Mouse (Mus musculus) monocyte, adult 2 months (primary cell): Measurements from ENCODE around the gene Trpm2.
"Not testable (repeated sequence)": the region's sequence is repeated elsewhere in the genome, so short reads cannot be mapped to it uniquely, and the experiment has no call there.

ENCODE experiments used
- DNase-seq, 2 experiments: peaks; one replicate each; pipeline ENCODE4 v3.0.0; 2022; ENCODE audit warnings: low spot score in 2 of 2, low read depth in 1 of 2

Gene Trpm2

DNA sequence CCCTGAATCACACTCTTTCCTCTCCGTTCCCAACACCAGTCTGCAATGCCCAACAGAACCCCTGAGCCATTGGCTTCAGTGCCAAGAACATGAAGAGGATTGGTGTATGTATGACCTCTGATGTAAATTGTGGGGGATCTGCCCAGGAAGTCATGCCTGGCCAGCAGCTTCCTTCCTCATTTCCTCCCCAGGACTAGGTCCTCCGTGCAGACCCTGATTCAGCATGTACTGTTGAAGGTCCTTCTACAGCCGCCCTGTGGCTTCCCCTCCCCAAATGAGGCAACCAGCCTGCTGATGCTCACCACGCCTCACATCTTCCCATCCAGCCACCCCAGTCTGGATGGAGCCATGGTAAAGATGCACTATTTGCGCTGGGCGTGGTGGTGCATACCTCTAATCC is at the start of gene Trpm2:
Trpm2 (minus strand) TSS at position 83 of the 400 bp plus-strand sequence.
- peak; percentile 66 to 69 for DNase-seq

DNA sequence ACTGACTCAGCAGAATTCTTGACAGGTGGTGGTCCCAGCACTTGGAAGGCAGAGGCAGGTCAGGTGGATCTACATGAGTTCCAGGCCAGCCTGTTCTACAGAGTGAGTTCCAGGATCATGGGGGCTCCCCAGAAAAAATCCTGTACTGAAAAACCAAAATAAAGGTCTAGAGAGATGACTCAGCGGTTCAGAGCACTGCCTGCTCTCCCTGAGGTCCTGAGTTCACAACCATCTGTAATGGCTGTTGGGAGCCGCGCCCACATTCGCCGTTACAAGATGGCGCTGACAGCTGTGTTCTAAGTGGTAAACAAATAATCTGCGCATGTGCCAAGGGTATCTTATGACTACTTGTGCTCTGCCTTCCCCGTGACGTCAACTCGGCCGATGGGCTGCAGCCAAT is 49.6 kb upstream of the Trpm2 start:
- not testable (repeated sequence) for DNase-seq

DNA sequence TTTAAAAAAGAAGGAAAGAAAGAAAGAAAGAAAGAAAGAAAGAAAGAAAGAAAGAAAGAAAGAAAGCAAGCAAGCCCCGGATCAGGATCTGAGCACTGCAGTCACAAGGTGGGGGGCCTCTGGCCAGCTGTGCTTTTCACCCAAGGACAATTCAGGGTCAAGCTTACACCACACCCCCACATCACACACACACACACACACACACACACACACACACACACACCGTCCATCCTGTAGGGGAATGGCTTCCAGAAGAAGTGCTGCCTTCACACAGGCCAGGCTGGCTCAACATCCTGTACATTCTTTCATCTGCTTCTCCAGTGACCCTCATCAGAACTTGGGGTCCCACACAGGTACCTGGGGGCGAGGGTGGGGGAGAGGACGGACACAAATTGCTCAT is 48.9 kb upstream of the Trpm2 start:
- DNase-seq = no peak

DNA sequence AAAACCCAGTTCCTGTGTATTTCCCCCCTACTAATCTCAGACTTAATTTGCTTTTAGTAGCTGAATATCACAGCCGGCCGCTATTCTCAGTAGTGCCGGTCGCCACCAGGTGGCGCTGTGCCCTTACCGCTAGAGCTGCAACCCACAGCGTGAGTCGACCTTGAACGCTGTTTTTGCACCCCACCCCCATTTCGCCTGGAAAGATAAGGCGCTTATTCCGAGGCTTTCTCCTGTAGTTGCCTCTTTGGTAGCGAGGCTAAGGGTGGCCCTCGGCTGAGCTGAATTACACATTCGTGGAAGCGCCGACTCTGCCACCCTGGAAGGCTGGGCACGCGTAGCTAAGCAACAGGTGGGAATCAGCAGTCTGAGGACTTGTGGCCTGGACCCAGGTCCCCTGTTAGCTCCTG is 48.4 kb upstream of the Trpm2 start:
- peak in 1 of 2 experiments; percentile 44 for DNase-seq

DNA sequence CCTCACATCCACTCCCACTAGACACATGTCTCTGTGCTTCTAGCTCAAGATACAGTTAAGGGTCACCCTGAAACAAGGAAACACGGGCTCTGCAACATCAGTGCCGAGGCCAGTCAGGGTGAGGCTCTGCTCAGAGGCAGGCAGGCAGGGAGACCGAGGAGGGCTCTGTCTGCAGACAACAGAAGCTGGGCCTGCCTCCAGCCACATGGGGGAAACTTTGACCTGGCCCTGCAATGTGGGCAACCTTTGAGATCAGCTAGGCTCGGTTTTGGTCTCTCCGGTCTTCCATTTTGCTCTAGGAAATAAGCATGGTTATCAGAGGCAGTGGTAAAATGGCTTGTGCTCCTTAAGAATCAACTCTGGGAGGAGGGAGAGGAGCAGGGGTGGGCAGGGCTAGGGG is 46.0 kb upstream of the Trpm2 start:
- DNase-seq = no peak

DNA sequence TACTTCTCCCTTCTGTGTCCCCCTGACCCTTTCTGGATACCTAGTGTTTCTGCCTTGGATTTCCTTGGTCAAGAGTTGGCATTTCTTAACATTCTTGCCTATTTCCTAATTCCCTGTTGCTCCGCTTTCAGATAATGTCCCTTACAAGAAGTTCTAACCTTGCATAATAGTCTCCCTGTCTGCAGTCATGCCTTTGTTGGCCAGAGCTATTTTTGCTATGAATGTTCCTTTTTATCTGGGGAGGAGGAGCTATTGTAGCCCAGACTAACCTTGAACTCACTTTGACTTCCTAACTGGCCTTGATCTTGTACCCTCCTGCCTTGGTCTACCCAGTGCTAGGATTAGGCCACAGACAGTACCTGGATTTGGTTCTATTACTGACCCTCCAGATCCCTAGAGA is 45.1 kb upstream of the Trpm2 start:
- DNase-seq = no peak

DNA sequence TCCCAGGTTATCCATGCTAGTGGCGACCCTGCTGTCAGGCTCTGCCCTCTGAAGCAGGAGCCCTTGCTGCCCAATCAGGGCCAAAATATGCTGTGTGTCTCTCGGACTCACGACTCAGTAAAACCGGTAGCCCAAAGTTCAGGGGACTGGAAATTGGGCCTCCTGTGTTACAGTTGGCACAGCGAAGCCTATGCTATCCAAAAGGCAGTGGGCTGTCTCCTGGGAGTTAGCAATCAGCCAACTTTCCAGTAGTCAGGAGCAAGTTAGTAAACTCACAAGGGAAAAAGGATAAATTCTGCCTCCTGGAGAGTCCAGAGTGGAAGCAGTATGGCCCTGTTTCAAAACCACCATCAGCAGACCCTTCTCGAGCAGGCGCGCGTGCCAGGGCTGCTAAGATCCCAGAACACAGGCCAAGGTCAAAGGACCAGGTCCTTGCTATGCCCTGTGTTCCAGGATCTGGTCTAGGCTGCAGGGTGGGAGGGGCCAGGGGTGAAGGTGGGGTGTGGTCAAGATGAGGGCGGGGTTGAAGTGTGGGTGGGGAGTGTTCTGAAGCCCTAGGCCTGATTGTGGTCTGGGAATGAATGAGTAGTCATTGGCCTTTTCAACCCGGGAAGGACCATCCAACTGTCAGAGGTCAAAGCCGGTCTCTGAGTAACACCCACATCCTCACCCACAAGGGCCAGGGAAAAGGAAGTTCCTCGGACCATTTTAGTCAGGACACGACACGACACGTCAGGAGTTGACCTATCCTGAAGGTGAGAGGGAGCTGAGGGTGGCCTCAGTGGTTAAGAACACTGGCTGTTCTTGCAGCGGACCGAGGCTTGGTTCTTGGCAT is 42.5 kb upstream of the Trpm2 start:
- DNase-seq = no peak

DNA sequence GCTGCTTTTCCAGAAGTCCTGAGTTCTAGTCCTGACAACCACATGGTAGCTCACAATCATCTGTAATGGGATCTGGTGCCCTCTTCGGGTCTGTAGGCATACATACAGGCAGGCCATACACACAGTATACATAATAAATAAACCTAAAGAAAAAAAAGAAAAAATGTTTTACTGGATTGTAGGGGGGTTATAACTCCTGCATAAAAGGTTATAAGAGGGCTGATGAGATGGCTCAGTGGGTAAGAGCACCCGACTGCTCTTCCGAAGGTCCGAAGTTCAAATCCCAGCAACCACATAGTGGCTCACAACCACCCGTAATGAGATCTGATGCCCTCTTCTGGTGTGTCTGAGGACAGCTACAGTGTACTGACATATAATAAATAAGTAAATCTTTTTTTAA is 40.8 kb upstream of the Trpm2 start:
- not testable (repeated sequence) for DNase-seq

DNA sequence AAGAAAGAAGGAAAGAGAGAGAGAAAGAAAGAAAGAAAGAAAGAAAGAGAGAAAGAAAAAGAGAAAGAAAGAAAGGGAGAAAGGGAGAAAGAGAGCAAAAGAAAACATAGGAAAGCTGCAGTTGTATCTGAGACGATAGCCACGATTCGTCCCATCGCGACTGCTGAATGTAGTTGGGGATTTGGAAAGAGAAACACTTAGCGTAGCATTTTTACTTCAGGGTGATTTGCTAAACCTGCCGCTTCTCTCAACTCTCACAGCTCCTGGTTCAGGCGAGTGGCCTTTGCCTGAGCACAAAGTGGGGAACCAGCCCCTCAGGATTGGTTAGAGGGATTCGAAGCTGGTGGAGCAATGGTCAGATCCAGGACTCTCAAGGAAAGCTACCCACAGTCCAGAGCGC is 40.0 kb upstream of the Trpm2 start:
- DNase-seq = no peak

DNA sequence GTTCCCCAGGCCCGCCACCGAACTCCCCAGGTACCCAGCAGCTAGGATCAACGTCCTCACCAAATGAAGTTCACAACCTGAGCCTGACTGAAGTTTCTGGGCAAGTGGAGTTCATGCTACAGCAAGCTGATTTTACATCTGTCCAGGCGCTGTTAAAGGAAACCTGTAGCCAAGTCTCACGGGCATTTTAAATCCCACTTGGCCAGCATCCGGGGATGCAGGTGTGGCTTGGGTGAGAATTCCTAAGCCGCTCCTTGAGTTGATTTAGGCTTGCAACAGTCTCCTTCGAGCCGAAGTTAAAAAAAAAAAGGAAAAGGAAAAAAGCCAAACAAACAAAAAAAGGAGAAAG is 39.6 kb upstream of the Trpm2 start, which contains the start of gene Pfkl:
Pfkl (minus strand) TSS at position 139 of the 349 bp plus-strand sequence.
- DNase-seq = no peak

DNA sequence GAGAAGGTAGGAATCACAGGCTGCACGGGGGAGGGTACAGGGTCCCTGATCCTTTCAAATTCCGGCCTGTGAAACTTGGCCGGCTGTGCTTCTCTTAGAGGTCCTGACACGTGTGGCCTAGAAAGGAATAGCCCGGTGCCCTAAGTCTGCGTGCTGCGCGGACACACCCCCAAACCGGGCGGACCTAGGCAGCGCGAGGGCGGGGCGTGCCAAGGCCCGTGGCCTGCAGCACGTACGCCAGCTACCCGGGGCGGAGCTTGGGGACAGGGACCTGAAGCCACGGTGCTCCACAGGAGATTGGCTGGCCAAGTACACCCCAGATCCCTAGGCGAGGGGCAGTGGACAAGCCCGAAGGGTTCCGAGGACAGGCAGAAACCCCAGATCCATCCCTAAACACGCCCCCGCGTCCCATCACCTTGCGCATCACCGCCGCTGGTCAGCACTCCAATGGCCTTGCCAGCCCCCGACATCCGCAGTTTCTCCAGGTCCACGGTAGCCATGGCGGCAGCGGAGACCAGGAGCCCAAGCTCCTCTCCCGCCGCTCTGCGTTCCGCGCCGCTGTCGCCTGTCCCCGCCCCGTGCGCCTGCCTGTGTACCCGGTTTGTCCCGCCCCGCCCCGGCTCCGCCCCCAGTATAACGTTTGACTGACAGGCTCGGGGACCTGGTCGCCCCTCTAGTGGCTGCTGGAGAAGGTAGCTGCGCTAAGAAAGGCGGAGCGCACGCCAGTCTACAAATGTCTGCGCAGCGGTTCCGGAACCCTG is 39.0 kb upstream of the Trpm2 start:
- DNase-seq = peak; percentile 83 to 91

DNA sequence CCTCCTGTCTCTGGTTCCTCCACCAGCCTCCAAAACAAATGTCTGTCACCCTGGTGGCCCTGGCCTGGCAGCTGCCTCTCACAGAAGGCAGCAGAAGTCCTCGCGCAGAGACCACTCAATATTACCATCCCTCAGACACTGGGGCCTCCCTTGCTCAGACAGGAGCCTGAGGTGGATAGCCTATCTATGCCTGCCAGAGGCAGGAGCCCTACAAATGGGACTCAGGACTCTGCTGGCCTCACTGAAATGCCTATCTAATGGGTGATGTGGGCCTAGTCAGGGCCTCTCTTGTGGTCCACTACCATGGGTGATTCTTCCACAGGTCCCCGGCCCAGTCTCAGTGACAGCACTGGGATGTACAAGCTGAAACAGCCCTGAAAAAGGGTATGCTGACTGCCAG is 37.8 kb upstream of the Trpm2 start:
- no peak for DNase-seq

DNA sequence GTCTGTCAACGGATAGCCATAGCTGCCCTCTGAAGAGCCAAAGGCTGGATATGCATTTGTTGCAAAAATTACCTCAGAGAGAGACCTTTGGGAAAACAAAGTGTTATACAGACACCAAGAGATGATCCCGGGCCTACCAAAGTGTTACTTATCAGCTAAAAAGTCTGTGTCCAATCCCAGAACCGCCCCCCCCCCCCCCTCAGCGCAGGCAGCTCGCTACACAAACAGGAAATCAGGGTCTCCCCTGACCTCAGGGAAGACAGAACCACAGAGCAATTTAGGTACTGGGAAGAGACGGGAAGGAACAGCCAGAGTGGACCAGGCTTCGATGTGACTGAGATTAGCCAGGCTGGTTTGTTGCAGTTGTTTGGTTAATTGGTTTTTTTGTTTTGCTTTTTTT is 36.8 kb upstream of the Trpm2 start:
- no peak for DNase-seq

DNA sequence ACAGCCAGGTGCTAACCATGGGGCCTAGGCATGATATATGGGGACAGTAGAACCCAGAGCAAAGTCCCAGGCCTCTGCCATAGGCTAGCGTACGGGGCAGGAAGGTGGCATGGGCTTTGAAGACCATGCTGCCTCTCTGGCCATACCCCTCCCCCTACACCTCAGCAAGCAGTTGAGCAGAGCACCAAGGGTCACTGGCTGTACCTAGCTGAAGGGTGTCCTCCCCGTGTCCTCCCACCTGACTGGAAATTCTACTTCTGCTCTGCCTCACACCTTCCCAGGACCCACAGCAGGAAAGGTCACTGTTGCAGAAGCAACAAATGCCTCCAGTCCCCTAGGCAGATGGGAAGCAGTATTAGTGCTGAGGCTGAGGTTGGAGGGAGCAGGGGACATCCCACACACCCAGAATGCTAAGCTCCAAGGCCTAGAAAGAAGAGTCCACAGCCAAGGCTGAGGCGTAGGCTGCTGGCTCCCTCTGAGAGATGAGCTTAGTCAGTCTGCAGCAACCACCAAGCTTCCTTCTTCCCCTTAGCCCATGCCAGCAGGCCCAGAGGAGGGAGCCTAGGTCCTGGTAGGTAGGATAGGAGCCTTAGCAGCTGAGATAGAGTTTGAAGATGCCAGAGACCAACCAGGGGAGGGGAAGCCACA is 35.6 kb upstream of the Trpm2 start:
- no peak for DNase-seq

DNA sequence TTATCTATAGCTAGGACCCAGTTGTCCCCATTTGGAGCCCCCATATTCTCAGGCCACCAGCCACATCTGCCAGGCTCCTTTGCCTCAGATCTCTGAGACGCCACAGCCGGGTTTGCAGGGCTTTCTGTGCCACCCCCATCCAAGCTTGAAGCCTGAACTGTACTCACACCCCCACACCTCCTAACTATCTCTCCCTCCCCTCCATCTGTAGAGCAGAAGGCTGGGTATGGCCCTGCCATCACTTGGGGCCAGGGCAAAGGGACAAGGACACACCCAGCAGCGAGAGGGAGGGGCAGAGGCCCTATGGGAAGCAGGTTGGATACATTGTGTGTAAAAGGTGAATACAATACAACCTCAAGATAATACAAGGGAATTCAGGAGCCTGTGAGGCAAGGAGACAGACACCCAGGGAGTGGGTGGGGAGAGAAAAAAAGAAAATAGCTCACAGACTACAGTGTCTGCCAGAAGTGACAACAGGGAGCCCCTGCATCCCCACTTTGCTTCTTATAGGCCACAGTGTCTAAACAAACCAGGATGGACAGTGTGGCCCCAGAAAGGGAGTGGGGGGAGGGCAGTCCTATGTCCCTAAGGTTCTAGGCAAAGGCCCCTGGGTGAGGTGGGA is 34.2 kb upstream of the Trpm2 start:
- no peak for DNase-seq

DNA sequence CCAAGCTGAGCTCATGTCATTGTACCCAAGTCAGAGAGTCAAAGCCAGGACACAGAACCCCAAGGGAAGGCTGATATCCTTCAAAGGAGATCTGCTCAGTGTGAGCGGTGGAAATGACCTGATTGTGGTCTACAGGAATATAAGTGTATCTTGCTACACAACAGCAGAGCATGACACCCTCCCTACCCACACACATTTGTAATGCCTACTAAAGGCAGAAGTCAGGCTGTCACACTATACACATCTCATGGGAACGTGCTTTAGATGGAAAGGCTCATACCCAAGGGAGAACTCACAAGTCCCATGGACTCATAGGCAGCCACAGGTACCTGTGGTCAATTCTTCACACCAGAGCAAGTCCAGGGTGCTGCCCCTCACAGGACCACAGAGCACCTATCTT is 32.0 kb upstream of the Trpm2 start:
- no peak for DNase-seq

DNA sequence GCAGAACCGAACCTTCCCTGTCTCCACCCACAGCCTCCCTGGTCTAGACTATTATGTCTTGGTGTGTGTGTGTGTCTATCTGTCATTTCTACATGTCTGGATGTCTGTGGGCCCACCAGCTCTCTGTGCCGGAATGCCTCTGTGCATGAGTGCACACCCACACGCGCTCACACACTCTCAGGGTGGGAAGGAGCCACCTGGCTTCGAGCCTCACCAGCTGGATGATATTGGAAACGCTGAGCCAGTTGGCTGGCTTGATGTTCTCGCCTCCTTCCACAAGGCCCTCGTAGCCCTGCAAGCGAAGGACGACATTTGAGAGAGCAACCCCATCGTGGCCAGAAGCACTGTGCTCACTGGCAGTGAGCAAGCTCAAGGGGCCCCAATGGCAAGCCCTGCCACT is 31.4 kb upstream of the Trpm2 start:
- no peak for DNase-seq

DNA sequence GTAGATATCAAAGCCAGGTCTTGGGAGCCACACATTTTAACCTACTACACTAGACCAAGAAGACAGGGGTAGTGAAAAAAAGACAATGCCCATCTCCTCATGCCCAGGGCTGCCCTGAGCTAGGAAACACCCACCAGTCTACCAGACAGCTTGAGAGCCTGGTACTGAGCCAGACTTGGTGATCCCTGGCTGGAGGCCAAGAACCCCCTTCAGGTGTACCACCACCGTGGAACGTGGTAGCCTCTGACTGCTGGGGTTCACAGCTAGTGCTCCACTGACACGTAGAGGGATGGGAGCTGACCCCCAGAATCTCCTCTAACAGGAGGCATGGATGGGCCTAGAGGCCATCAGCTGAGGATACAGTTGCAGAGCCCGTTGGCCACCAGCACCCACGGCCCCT is 29.8 kb upstream of the Trpm2 start:
- no peak for DNase-seq

DNA sequence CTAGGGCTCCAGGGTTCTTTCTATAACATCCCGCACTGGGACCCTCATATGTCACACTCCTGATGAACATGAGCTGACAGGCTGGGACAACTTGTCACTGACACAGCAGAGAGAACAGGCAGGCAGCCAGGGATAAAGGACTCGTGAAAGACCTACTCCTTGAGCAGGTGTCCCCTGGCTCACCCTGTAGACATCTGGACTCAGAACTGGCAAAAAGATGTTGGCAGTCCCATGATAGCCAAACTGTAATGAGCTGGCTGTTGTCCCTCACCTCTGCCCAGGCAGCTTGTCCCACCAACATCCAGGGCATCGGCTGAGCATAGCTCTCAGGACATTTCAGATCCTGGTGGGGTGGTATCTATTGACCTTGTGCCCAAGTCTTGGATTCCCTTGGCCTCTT is 25.3 kb upstream of the Trpm2 start:
- DNase-seq = no peak

DNA sequence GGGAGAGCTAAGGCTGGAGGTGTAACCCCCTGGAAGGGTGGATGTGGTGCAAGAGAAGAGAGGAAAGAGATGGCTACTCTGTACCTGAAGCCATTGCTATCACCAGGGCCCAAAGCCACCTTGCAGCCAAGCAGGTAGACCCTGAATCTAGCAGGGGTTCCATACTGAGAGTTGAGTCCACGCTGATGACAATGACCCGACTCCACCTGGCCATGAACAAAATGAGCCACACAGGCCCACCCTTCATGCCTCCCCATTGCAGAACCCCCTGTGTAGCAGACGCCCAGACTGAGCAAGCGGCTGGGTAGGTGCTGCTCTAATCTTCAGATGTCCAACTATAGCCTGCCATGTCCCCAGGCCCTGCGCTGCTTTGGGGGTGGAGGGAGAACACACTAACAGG is 15.4 kb upstream of the Trpm2 start:
- no peak for DNase-seq

DNA sequence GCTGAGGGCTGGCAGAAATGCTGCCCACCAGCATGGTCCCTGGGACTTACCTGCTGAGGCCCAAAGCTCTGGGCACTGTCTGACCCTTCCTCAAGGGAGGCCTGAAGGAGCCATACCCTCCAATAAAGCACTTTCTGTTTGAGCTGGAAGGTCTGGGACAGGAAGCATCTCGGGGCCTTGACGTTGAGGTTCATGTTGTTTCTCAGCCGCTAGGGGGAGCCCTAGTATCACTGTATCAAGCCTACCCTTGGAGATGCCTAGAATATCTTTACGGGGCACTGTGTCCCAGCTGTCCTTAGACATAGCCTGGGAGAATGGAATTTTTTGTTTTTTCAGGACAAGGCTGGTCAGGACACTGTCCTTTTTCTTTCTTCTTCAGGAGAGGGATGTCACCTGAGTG is 14.3 kb upstream of the Trpm2 start:
- DNase-seq = peak in 1 of 2 experiments; percentile 50
